Mouse (Mus musculus) heart, adult 9 months (tissue): ENCODE results near the gene B4galnt2.
A peak's percentile ranks its signal among the peaks of the same experiment; 100 is the strongest.

ENCODE experiments used
- DNase-seq, 2 experiments: peaks; one replicate each; pipeline ENCODE4 v3.0.0; 2022; ENCODE audit warnings: low spot score in 2 of 2

The B4galnt2 gene

DNA sequence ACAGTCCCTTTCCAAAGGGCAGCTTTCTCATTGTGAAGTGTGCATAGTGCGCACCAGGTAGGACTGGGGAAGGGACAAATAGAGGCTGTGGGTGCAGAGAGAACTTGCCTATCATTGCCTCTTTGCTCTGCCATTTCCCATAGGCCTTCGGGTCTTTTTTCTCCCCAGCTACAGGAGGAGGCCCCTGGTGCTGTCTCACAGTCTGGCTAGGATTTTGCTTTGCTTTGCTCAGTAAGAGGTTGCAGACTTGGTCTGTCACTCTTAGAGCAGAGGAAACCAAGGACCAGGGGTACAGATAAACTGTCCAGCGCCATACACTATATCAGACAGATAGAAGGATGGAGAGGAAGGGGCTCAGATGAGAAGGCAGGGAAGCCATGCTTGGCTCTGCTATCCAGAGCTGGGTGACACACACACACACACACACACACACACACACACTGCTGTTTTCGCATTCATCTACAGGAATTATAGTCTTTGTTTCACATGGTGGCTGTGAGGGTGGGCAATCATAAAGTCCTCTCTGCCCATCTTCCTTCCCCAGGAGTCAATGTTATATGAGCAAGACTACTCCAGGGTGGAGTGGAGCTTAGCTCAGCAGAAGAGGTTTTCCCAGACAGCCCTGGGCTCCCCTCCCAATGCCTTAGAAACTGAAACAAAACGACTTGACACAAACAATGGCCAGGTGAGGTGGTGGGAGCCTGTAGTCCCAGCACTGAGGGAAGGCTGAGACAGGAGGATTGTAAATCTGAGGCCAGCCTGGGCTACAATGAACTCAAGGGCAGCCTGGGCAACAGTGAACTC is 73.8 kb downstream of the B4galnt2 start:
- no peak for DNase-seq

DNA sequence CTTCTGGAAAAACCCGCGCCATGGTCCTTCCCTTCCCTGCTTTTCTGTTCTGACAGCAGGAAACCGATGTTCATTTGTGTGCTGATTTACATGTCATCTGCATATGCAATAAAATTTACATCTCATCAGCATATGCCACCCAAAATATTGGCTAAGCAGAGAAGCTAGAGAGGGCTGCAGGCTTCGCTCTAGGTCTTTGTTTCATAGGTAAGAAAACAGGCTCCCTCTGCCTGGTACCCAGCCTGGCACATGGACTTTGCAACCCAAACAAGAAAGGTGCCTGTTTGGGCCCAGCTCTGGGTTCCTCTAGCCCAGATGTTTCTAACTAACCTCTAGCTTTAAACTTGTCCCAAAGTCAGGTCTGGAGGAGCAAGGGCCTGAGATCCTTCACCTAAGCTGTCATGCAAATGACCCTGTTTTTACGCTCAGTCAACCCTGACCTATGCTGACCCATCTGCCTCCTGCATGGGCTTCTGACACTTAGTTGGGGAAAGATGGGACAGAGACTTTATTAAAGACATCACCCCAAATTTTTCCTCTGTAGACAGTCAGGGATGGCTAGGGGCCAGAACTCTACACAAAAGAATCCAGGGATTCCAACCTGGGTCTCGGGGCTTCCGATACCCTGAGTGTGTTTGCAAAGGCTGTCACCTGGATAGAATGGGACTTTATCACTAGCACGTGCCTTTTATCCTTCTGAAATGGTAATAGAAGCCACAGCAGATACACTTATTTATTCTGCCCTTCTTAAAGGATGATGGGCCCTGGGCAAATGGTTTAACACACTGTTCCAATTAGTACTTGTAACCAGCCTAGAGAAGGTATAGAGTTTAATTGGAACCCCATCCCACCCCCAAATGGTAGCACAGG is 75.5 kb downstream of the B4galnt2 start:
- no peak for DNase-seq

DNA sequence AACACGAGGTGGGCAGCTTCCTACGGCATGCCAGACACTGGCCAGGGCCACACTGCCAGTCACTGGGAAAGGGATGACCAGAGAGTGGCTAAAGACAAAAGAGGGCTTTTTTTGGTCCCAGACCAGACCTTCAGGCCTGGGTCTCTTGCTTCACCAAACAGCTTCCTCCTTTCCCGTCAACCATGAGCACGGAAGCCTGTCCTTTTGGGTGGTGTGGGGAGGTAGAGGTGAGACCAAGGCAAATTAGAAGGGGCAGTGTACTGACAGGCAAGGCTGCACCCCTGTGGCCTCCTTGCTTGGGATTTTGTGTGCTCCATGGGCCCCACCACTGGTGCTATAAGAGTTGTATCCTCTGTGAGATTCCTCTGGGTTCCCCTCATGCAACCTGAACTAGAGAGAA is 76.1 kb downstream of the B4galnt2 start:
- no peak for DNase-seq

DNA sequence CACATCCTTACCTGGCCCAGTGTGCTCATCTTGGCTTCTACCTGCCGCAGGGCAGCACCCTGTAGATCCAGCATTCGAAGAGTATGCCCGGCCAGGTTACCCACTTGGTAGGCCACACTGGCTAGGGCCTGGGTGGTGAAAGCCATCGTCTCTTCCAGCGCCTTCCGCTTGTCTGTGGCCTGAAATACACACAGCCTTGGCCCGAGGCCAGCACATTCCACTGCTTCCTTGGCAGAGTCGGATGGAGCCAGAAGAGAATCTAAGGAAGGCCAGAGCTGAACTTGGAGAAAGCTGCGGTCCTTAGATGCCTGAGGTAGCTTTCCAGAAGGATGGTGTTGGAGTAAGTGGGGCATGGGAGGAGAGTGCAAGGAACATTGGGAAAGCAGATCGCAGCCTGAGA is 77.6 kb downstream of the B4galnt2 start, which contains the start of gene Gngt2:
Gene Gngt2, plus strand, starts transcription at position 158 of the 400 bp plus-strand sequence.
- peak; percentile 83 to 87 for DNase-seq

DNA sequence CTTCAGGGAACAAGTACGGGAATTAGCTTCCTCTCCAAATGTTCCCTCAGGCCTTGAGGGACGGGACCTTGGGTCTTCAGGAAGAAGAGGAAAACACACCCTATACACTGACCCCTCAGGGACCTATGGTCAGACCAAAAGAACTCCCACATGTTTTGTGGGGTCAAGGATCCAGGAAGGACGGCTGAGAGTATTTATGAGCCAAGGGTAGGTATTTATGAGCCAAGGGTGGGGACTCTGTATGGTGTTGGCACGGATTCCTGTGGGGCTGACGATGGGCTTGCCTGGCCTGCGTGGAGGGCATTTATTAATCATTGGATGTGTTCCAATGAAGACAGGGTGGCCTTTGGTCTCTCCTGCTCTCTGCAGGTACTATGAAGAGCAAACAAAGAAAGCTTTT is 78.3 kb downstream of the B4galnt2 start:
- DNase-seq: peak in 1 of 2 experiments; percentile 74

DNA sequence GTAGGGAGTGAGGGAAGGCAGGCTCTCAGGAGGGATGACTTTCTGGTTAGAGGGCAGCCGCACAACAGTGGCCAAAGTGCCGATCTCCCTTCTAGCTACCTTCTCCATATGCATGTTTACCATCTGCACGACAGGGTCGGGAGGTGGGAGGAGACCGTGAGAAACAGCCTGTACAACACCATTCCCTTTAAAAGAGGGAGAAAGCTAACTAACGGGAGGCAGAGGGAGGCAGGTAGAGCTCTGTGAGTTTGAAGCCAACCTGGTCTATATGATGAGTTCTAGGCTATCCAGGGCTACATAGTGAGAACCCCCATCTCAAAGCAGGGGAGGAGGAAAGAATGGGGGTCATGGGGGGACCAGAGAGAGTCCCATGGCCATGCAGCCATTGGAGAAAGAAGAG is 78.9 kb downstream of the B4galnt2 start:
- DNase-seq: no peak

DNA sequence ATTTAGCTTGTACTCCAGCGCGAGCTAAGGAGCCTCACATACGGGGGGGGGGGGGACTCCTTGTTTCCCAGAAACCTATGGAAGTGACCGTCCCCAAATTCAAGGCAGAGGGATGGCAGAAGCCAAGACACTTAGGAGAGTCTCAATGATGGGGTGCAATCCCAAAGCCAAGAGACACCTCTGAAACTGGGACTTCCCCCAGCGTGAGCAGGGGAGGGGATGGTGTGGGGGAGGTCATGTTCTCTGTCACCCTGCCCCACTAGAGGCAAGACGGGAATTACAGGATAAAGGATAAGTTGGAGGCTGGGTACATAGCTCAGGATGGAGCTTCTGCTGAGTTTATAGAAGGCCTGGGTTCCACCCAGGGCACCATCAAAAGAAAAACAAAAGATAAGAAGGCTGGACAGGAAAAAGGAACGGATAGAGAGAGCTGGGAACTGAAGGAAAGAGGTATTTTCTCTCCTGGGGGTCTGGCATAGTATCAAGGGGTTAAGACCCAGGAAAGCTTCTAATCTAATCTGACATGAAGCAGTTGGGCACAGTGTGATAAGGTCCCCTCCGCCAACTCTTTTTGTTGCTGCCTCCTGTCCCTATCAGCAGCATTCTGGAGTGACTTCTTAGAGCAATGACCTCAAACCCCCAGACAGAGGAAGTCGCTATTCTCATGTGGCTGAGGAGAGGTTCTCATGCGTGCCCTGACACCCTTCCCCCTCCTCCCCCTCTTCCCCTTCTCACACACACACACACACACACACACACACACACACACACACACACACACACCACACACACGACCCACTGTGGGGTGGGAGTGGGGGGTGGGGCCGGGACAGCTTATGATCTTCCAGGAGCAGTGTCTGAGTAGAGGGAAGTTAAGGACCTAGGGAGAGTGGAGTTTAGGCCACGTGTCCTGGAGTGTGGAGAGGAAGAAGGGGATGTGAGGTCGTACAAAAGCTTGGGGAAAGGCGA is 79.7 kb downstream of the B4galnt2 start:
- no peak for DNase-seq

DNA sequence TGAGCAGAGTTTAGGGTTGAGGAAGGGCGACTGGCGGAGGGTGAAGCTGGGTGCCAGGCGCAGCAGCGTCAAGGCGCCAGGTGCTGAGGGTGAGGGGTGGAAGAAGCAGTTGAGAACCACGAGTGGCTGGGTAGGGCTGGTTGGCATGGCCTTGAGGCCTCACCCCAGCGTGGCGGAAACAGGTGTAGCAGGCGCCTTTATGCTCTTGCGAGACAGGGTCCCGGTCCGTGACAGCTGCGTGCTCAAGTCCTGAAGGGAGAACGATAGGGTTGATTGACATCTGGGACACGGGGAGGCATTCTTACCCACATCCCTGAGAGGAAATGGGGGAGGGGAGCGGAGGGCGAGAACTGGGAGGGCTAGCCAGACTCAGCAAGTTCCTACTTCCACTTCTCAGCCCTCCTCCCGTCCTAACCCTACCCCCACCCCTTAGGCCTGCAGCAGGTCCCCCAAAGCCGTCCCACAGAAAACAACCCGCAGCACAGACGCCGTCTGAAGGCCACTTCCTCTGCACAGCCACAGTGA is 80.5 kb downstream of the B4galnt2 start:
- DNase-seq: peak in 1 of 2 experiments; percentile 58

DNA sequence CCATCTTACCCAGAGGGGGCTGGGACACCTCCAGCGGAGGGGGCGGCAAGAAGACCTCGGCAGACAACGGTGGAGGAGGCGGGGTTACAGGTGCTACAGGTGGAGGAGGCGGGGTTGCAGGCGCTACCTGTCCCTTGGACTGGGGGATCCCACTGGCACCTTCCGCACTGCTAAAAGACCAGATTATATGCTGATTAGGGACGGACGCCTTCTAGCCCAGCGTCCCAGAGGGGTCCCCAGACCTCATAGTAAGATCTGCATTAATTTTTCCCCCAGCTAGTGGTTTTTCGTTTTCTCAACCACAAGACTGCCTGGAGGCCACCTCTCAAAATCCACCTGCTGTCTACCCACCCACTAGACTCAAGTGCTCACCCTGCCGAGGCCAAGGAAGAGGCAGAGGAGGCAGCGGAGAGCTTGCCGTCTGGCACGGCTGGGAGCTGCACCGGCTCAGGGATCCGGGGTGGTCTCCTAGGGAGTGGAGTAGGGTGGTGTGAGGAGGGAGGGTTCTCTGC is 81.0 kb downstream of the B4galnt2 start:
- no peak for DNase-seq

DNA sequence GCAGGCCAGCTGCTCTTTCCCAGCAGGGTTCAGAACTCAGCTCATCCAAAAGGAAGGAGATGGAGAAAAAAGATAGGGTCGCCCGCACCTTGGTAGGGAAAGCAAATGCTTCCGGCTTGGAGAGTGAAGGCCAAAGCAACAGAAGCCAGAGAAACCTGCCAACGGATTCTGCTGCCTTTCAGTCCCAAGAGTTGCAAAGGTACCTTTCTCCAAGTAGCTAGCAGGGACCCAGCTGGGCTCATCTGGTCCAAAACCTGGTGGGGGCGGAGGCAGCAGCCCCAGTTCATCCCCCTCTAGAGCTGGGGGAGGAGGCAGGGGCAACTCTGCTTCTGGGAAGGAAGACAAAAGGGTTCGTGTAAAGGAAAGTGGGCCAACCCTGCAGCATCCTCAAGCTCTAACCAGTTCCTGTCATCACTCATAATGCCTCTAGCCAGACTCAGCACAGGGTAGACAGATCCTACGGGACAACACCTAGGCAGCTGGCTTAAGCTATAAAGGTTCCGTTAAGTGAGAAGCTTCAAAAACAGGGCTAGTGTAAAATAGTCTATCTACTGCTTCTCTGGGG is 81.6 kb downstream of the B4galnt2 start:
- no peak for DNase-seq

DNA sequence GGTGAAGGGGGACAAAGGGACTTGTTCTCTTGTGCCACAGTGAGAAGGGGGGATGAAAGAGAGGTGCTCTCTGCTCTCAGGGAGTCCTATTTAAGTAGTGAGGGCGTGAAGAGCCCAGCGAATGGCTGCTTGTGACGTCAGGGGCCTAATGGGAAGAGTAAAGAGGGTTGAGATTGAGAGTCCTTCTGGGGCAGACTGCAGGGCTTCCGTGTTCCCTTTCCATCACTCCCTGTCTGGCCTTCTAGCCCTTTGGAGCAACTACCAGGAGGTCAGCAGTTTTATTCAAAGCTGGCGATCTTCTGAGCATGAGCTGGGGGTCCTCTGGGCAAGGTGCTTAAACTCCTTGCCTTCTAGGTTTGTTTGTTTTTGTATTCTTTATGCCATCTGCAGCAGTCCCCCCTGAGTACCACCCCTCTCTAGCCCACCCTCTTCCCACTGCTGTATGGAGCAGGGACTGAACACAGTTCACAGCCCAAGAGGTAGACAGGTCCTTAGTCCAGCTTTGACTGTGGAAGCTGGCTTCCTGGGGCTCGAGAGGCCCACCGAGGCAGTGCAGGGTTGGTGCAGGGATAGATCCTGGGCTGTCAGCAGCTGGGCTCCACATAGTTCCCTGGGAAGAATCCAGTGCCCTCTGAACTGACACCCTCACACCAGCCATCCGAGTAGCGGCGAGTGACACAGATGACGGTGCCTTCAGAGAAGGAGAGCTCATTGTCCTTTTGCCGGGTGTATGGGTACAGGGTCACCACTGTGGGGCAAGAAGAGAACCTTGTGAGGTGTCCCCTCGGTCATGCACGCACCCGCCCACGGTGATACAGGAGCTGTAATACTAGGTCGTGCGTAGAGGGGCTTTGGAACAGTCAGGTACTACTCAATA is 82.3 kb downstream of the B4galnt2 start:
- DNase-seq: no peak

DNA sequence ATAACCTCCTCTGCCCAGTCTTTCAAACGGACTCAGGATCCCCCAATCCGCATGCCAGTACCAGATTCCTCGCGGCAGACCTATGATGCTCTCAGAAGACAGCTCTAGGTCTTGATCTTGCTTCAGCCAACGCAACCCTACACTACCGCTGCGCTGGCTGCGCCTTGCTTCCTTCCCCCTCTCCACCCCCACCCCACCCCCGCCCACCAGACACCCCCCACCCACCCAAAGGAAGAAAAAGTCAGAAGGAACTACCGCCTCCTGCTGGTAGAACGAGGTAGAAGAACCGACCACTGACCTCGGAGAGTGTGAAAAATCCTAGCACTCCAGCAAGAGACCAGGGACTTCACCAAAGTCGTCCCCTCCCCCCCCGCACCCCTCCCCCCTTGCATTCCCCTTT is 83.0 kb downstream of the B4galnt2 start:
- DNase-seq: no peak

DNA sequence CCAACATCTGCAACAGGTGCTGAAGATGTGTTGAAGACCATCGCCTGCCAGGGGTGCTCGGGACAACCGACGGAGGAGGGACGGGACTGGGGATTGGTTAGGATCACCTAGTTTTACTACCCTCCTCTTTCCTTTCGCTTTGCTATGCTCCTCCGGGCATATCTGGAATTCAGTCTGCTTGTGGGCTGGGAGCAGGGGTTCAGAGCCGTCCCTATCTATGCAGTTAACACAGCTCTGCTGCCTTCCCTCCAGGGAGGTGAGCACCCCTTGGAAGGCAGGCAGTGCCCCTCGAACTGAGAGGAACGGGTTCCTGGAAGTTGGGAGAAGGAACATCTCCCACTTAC is 83.4 kb downstream of the B4galnt2 start:
- no peak for DNase-seq

DNA sequence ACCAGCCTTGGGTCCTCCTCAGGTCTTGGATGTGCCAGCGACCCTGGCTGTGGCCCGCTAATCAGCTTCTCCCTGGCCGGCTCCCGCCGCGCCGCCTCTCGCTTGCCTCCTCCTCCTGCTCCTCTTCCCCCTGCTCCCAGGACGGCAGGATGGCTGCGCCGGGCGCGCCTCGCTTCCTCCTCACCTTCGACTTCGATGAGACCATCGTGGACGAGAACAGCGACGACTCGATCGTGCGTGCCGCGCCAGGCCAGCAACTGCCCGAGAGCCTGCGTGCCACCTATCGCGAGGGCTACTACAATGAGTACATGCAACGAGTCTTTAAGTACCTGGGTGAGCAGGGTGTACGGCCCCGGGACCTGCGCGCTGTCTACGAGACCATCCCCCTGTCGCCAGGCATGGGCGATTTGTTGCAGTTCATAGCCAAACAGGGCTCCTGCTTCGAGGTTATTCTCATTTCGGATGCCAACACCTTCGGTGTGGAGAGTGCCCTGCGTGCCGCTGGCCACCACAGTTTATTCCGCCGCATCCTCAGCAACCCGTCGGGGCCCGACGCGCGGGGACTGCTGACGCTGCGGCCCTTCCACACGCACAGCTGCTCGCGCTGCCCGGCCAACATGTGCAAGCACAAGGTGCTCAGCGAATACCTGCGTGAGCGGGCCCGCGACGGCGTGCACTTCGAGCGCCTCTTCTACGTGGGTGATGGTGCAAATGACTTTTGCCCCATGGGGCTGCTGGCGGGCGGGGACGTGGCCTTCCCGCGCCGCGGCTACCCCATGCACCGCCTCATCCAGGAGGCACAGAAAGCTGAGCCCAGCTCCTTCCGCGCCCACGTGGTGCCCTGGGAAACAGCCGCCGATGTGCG is 84.0 kb downstream of the B4galnt2 start:
- DNase-seq: no peak

DNA sequence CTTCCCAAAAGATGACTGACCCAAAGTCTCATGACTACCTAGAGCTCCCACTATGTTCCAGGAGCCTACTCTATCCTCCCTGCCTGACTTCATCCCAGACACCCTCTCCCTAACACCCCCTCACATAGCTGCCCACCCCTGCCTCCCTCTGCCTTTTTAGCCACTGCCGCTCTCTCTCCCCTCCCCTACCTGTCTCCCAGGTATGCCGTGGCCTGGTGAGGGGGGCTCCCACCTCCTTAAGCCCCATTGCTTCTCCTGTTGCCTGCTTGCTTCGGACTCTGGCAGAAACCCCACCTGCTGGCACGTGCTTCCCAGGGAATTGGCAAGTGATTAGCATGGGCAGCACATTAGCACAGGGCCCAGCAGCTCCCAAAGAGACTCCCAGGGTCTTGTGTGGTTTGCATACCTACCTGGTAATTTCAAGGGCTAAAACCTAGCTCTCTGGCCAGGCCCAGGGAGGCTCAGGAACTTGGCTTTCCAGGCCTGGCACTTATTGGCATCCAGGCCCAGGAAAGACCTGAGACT is 85.1 kb downstream of the B4galnt2 start:
- DNase-seq: no peak

DNA sequence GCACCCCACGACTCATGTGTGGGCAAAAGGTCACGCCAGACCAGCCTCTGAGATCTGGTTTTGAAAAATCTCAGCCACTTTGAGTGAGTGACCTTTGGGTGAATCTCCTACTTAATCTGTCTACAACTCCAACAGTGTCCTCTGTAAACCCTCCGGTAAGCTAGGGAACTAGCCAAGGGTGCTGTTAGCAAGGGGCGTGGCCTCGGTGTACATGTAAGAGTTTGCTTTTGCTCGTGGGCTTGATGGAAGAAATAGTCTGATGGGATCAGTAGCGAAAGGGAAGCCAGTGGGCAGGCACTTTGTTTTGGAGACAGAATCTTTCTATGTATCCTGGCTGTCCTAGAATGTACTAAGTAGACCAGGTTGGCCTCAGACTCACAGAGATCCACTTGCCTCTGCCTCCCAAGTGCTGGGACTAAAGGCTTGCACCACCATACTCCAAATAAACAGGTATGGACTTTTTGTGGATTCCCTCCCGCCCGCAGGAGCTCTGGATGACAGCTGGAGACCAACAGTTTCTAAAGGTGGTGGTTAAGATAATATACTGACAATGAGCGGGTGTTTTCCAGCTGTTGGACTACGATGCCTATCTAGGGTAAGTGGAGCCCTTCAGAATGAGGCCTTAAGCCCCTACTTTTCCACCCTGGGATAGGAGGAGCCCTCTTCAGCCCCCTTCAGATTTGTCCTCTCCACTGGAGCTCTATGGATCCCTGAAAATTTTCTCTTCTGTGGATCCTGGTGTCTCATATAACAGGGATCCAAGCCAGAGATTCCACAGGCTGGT is 86.3 kb downstream of the B4galnt2 start:
- no peak for DNase-seq

DNA sequence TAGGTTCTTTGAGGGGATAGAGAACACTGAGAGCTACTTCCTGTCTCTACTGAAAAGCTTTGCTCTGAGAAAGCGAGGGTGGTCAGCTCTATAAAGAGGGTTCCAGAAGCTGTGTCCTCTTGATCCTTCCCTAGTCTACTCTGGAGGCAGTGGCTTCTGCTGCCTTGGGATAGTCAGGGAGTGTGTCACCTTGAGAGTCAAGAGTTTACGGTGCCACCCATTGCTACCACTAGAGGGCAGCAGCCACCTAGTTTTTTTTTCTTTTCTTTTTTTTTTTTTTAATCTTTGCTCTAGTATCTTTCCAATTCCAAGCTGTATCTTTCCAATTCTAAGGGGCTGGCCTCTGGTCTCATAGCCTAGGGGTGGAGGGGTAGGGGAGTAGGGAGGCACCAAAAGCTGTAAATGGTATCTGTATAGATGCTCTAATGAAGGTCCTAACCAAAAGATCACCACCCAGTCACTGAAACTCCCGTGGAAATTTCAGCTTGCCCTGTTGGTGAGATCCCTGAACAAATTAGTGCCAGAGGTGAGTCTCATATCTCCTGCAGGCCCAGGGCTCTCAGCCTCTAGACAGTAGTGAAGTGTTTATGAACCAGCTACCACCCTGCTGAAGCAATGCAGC is 87.1 kb downstream of the B4galnt2 start:
- peak in 1 of 2 experiments; percentile 74 for DNase-seq

DNA sequence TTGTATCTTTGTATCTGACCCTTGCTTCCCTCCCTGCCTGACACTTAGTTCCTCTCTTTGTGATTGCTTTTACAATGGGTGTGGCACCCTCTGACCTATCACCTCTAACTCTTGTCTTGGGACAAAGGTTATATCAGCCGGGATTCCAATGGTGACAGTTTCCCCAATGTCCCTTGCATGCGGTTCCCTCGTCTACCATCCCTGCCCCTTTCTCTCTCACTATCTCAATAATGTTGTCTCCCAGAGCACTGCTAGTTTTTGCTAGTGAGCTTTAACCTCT is 87.6 kb downstream of the B4galnt2 start:
- no peak for DNase-seq
